Mouse (Mus musculus): Measurements from ENCODE around the gene Thsd4. TPM values are rescaled to one million over a fixed set of nuclear protein-coding genes. Genes with fewer than 3 reads are reported as not detected.

Gene Thsd4
- polyA plus RNA-seq, 1 experiment from 2014 or later = 4.3 TPM

DNA sequence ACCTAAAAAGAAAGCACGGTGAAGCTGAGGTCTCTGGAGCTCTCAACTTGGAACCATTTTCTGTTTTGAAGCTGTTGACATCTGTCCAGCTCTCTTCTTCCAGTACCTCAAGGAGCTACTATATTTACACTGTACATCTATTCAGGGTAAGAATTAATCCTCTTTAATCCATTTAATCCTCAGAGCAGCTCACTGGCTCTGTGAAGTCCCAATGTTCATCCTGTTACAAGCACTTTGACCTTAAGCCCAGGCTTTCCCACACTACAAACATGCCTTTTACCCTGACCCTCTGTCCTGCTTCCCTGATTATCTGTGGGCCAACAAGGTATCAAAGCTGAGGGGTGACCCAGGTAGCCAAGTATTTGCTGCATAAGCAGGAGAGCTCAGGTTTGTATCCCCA is 427.6 kb downstream of the Thsd4 start:
- no peak overlapping the region for H3K27ac ChIP-seq (ENCODE audit: low read length)

DNA sequence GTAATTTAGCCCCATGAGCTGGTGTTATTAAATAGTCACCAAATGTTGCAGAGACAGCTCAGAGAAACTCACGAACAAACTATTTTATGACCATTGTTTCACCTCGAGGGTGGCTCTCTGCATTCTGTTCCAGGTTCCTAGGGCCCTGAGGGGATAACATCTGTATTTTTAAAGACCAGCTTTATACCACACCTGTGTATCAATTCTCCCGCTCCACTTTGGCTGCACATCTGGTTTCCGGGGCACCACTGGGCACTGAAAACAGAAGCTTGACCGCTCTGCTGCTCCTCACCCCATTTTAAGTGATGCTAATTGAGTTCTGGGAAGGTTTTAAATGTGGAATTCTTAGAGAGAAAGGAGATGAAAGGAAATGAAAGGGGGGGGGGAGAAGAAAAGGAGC is 429.4 kb downstream of the Thsd4 start:
- Histone ChIP-seq H3K27ac (ENCODE audit: low read length) (no peak overlapping the region), H3K9me3 (replicated peaks; ENCODE audit: control insufficient read depth, low read length, poor library complexity, severe bottlenecking) (no peaks in the 10 kb centered on the region), H3K4me1 (ENCODE audit: control insufficient read depth, insufficient read depth, low read length) (no peaks in the 10 kb centered on the region), H3K36me3 (ENCODE audit: control insufficient read depth, insufficient read depth, low read length) (no peaks in the 10 kb centered on the region), H3K27me3 (ENCODE audit: control insufficient read depth, insufficient read depth, low read depth, low read length) (no peaks in the 10 kb centered on the region), H3K4me3 (ENCODE audit: low read depth, low read length) (no peak overlapping the region), H3K4me2 (ENCODE audit: low read length) (no peak overlapping the region), H3K9ac (ENCODE audit: low read depth, low read length) (no peak overlapping the region)
- no peak for ATAC-seq
- WGBS = 58% methylated on average over 5 of the region's 5 CpGs

More for the DNA sequence above, 427.6 kb downstream of the Thsd4 start:
- H3K4me1 ChIP-seq (ENCODE audit: control insufficient read depth, insufficient read depth, low read length) = no peaks in the 10 kb centered on the region
- H3K27me3 ChIP-seq (ENCODE audit: control insufficient read depth, insufficient read depth, low read depth, low read length) = no peaks in the 10 kb centered on the region
- H3K4me2 ChIP-seq (ENCODE audit: low read length) = no peak overlapping the region
- ATAC-seq = no peak
- no peaks in the 10 kb centered on the region for H3K9me3 ChIP-seq (replicated peaks; ENCODE audit: control insufficient read depth, low read length, poor library complexity, severe bottlenecking)
- H3K36me3 ChIP-seq (ENCODE audit: control insufficient read depth, insufficient read depth, low read length) = no peaks in the 10 kb centered on the region
- WGBS = 50% methylated on average over 1 of the region's 1 CpGs
- no peak overlapping the region for H3K9ac ChIP-seq (ENCODE audit: low read depth, low read length)
- no peak overlapping the region for H3K4me3 ChIP-seq (ENCODE audit: low read depth, low read length)

DNA sequence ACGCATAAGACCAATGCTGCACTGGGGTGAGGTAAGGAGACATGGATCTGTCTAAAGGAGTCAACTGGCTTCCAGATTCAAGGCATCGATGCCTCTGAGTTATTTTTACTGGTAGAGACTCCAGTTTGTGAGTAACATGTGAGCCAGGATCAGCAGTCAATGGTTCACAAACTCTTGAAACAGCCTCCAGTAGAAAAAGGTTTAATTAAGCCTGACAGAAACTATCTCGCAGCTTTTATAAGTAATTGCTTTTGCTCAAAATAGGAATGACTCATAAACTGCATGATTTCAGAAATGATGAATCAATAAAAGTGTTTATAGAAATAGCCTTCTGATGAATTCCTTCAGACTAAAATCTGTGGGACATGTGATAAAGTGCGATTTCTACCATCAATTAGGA is 432.4 kb downstream of the Thsd4 start:
- Histone ChIP-seq H3K4me2 (ENCODE audit: low read length) (no peak overlapping the region), H3K9ac (ENCODE audit: low read depth, low read length) (no peak overlapping the region), H3K27ac (ENCODE audit: low read length) (no peak overlapping the region), H3K4me1 (ENCODE audit: control insufficient read depth, insufficient read depth, low read length) (no peaks in the 10 kb centered on the region), H3K27me3 (ENCODE audit: control insufficient read depth, insufficient read depth, low read depth, low read length) (no peaks in the 10 kb centered on the region), H3K36me3 (ENCODE audit: control insufficient read depth, insufficient read depth, low read length) (no peaks in the 10 kb centered on the region), H3K9me3 (replicated peaks; ENCODE audit: control insufficient read depth, low read length, poor library complexity, severe bottlenecking) (no peaks in the 10 kb centered on the region), H3K4me3 (ENCODE audit: low read depth, low read length) (no peak overlapping the region)
- no peak for ATAC-seq
- WGBS = 94% methylated on average over 4 of the region's 4 CpGs

DNA sequence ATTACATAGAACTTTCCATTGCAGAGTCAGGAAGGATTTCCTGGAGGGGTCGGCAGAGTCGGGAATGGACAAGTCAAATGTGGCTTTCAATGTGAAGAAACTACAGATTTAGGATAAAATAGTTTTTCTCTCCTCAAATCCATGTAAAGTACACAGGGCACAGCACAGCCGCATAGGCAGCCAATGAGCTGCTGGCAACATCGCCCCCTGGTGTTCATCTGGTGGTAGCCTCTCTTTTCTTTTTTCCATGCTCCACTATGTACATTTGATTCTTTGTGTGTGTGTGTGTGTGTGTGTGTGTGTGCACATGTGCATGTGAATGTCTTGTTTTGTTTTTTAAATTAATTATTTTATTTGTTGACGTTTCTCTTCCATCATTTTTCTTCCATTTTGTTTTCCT is 433.7 kb downstream of the Thsd4 start:
- no peaks in the 10 kb centered on the region for H3K36me3 ChIP-seq (ENCODE audit: control insufficient read depth, insufficient read depth, low read length)
- H3K27me3 ChIP-seq (ENCODE audit: control insufficient read depth, insufficient read depth, low read depth, low read length) = no peaks in the 10 kb centered on the region
- no peak overlapping the region for H3K27ac ChIP-seq (ENCODE audit: low read length)
- H3K9me3 ChIP-seq (replicated peaks; ENCODE audit: control insufficient read depth, low read length, poor library complexity, severe bottlenecking) = no peaks in the 10 kb centered on the region
- H3K4me2 ChIP-seq (ENCODE audit: low read length) = no peak overlapping the region
- no peaks in the 10 kb centered on the region for H3K4me1 ChIP-seq (ENCODE audit: control insufficient read depth, insufficient read depth, low read length)
- no peak for ATAC-seq
- no peak overlapping the region for H3K9ac ChIP-seq (ENCODE audit: low read depth, low read length)
- no peak overlapping the region for H3K4me3 ChIP-seq (ENCODE audit: low read depth, low read length)
- WGBS = 49% methylated on average over 5 of the region's 5 CpGs

DNA sequence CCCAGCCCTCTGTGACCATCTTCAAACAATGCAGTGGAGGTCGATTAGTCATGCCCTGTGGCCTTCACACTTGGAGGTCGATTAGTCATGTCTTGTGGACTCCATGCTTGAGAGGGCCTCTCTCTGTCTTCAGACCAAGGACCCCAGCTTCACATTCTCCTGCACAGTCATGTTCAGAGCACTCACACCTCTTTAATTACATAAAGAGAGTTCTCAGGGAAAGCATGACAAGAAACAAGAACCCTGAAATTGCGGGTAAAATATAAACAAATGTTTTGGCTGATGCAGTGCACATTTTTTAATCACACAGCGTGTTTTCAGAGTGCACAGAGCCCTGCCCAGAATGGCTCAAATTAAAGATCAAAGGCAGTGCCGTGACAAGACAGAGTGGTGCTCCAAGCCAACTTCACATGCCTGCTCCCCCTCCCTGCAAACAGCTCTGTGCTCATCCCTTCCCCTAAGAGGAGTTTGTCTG is 439.7 kb downstream of the Thsd4 start:
- peaks cover 4% of the 10 kb centered on the region; the same call in 1 of the 2 replicates for H3K4me1 ChIP-seq (ENCODE audit: control insufficient read depth, insufficient read depth, low read length)
- no peak overlapping the region for H3K4me2 ChIP-seq (ENCODE audit: low read length)
- 20% methylated on average over 5 of the region's 5 CpGs for whole genome bisulfite sequencing
- no peaks in the 10 kb centered on the region for H3K36me3 ChIP-seq (ENCODE audit: control insufficient read depth, insufficient read depth, low read length)
- no peak overlapping the region for H3K4me3 ChIP-seq (ENCODE audit: low read depth, low read length)
- no peak overlapping the region for H3K27ac ChIP-seq (ENCODE audit: low read length)
- no peaks in the 10 kb centered on the region for H3K9me3 ChIP-seq (replicated peaks; ENCODE audit: control insufficient read depth, low read length, poor library complexity, severe bottlenecking)
- no peaks in the 10 kb centered on the region for H3K27me3 ChIP-seq (ENCODE audit: control insufficient read depth, insufficient read depth, low read depth, low read length)
- no peak for ATAC-seq
- H3K9ac ChIP-seq (ENCODE audit: low read depth, low read length) = no peak overlapping the region

DNA sequence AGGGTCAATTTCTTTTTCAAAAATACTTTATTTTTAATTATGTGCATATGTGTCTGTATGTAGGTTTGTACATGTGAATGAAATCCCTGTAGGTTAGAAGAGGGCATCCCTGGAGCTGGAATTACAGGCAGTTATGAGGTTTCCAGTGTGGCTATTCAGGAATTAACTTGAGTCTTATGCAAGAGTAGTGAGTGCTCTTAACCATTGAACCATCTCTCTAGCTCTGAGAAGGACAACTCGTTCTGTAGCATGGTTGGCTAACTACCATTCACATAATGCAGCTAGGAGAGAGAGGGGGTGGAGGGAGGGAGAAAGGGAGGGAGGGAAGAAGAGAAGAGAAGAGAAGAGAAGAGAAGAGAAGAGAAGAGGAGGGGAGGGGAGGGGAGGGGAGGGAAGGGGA is 444.1 kb downstream of the Thsd4 start:
- Histone ChIP-seq H3K9me3 (replicated peaks; ENCODE audit: control insufficient read depth, low read length, poor library complexity, severe bottlenecking) (no peaks in the 10 kb centered on the region), H3K4me3 (ENCODE audit: low read depth, low read length) (no peak overlapping the region), H3K4me1 (ENCODE audit: control insufficient read depth, insufficient read depth, low read length) (peaks cover 4% of the 10 kb centered on the region; the same call in 1 of the 2 replicates), H3K27ac (ENCODE audit: low read length) (no peak overlapping the region), H3K36me3 (ENCODE audit: control insufficient read depth, insufficient read depth, low read length) (no peaks in the 10 kb centered on the region), H3K27me3 (ENCODE audit: control insufficient read depth, insufficient read depth, low read depth, low read length) (no peaks in the 10 kb centered on the region), H3K4me2 (ENCODE audit: low read length) (no peak overlapping the region), H3K9ac (ENCODE audit: low read depth, low read length) (no peak overlapping the region)
- 44% methylated on average over 1 of the region's 1 CpGs for WGBS
- ATAC-seq = no peak

DNA sequence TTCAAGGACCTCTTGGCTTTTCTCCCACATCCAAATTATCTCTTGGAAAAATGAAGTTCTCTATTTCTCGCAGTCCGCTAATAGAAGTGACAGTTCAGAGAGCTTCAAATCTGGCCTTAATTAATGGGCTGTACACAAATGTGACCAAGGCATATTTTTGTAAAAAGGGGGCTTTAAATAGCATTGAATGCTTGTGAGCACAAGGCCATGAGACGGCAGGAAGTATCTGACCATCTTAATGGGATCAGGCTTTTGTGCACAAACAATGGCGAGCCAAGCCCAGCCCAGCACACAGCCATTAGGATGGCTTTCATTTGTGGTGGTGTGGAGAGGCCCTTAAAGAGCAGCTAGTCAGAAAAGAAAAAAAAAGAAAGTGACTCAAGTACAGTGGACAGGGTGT is 445.4 kb downstream of the Thsd4 start:
- ATAC-seq = no peak
- no peaks in the 10 kb centered on the region for H3K4me1 ChIP-seq (ENCODE audit: control insufficient read depth, insufficient read depth, low read length)
- no peak overlapping the region for H3K27ac ChIP-seq (ENCODE audit: low read length)
- no peaks in the 10 kb centered on the region for H3K27me3 ChIP-seq (ENCODE audit: control insufficient read depth, insufficient read depth, low read depth, low read length)
- 24% methylated on average over 4 of the region's 4 CpGs for WGBS
- no peak overlapping the region for H3K4me2 ChIP-seq (ENCODE audit: low read length)
- H3K36me3 ChIP-seq (ENCODE audit: control insufficient read depth, insufficient read depth, low read length) = no peaks in the 10 kb centered on the region
- no peak overlapping the region for H3K9ac ChIP-seq (ENCODE audit: low read depth, low read length)
- no peaks in the 10 kb centered on the region for H3K9me3 ChIP-seq (replicated peaks; ENCODE audit: control insufficient read depth, low read length, poor library complexity, severe bottlenecking)
- no peak overlapping the region for H3K4me3 ChIP-seq (ENCODE audit: low read depth, low read length)

DNA sequence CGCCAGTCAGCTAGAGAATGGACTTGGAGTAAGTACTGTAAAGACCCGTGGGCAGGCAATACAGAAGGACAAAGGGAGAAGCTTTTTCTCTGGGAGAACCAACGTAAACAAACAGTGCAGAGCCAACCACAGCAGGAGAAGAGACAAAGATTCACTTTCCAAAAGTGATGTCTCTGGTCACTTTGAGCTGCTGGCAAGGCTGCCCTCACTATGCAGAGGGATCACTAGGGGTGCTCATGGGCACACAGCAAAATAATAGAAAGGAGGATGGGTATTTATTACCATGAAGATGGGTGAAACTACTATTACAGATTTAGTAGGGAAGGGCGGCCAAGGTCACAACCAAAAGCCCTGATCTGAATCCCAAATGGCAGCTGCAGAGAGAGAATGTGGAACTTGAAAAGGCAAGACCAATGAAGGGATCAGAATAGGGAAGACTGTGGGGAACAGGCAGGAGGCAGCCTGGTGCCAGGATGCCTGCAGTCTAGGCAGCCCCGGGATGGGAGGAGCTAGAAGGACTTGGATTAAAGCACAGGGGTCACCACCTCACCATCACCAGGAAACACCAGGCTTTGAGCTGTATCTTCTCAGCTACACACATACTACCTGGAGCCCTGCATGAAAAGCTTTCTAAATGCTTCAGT is 450.1 kb downstream of the Thsd4 start:
- no peaks in the 10 kb centered on the region for H3K36me3 ChIP-seq (ENCODE audit: control insufficient read depth, insufficient read depth, low read length)
- no peaks in the 10 kb centered on the region for H3K27me3 ChIP-seq (ENCODE audit: control insufficient read depth, insufficient read depth, low read depth, low read length)
- no peak overlapping the region for H3K4me3 ChIP-seq (ENCODE audit: low read depth, low read length)
- H3K4me2 ChIP-seq (ENCODE audit: low read length) = no peak overlapping the region
- H3K9me3 ChIP-seq (replicated peaks; ENCODE audit: control insufficient read depth, low read length, poor library complexity, severe bottlenecking) = no peaks in the 10 kb centered on the region
- no peak for ATAC-seq
- H3K4me1 ChIP-seq (ENCODE audit: control insufficient read depth, insufficient read depth, low read length) = no peaks in the 10 kb centered on the region
- H3K27ac ChIP-seq (ENCODE audit: low read length) = no peak overlapping the region
- WGBS = 28% methylated on average over 5 of the region's 5 CpGs
- no peak overlapping the region for H3K9ac ChIP-seq (ENCODE audit: low read depth, low read length)

DNA sequence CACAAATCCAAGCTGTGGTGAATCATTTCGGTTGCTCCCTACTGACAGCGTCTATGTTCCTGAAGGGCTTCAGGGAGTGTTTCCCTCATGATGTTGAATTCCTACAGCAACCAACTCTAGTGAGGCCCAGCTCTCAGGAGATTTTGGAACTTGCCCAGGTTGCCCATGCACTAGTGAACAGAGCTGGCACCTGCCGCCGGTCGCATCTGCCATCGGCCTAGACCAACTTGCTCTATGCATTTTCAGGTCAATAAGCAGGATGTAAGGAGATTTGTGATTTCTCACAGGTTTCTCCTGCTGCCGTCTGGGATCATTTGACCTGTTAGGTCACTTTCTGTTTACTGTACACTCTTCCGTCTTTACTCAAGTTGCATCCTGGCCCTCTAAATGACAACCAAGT is 454.6 kb downstream of the Thsd4 start:
- no peaks in the 10 kb centered on the region for H3K36me3 ChIP-seq (ENCODE audit: control insufficient read depth, insufficient read depth, low read length)
- H3K4me3 ChIP-seq (ENCODE audit: low read depth, low read length) = no peak overlapping the region
- H3K4me2 ChIP-seq (ENCODE audit: low read length) = no peak overlapping the region
- no peaks in the 10 kb centered on the region for H3K4me1 ChIP-seq (ENCODE audit: control insufficient read depth, insufficient read depth, low read length)
- no peak overlapping the region for H3K9ac ChIP-seq (ENCODE audit: low read depth, low read length)
- ATAC-seq = no peak
- no peaks in the 10 kb centered on the region for H3K27me3 ChIP-seq (ENCODE audit: control insufficient read depth, insufficient read depth, low read depth, low read length)
- WGBS = 95% methylated on average over 8 of the region's 8 CpGs
- no peak overlapping the region for H3K27ac ChIP-seq (ENCODE audit: low read length)
- H3K9me3 ChIP-seq (replicated peaks; ENCODE audit: control insufficient read depth, low read length, poor library complexity, severe bottlenecking) = no peaks in the 10 kb centered on the region
